Mouse (Mus musculus) forelimb bud, embryonic 11.5 days (tissue): ENCODE measurements around the gene Tgfbr3.
"Not testable (repeated sequence)": the region's sequence is repeated elsewhere in the genome, so short reads cannot be mapped to it uniquely, and the experiment has no call there.

Source experiments
- DNase-seq: peaks from one replicate; pipeline ENCODE4 v3.0.0-alpha.2; 2012; ENCODE audit warnings: low read depth, low spot score

The Tgfbr3 gene

DNA sequence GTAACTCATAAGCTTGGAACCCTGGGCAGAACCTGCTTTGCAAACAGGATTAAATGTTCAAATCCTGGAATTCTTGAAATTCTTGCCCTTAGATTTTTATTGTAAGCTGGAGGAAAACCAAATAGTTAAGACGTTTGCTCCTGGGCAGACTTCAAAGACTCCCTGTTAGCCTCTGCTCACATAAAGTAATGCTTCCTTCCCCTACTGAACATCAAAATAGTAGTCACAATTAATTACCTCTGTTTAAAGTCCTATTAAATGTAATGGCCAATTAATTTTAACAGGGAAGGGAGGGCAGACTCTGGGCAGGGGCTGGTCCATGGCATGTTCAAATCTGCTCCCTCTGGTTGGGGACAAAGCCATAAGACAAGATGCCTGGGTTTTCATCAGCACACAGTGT lies 49.2 kb downstream of the Tgfbr3 start:
- DNase-seq = peak; percentile 66

DNA sequence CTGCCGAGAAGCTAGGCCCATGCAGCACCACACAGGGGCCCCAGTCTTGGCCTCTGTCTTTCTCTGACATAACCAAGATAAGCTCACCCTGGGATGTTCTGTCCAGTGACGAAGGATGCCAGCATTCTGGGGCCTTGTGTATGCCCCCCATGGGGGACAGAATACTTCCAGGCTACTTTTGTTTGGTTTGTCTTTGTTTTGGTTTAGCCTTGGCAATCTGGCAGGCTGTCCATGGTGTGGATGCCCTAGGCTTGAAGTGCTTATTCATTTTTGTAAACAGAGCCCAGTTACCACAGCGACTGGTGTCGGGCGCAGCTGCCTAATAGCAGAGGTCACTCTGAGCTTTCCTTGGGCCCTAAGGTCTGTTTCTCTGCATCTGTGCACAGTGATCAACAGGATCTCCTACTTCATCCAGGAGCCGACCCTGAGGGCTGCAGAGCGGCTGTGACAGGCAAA lies 51.4 kb downstream of the Tgfbr3 start:
- DNase-seq = no peak

DNA sequence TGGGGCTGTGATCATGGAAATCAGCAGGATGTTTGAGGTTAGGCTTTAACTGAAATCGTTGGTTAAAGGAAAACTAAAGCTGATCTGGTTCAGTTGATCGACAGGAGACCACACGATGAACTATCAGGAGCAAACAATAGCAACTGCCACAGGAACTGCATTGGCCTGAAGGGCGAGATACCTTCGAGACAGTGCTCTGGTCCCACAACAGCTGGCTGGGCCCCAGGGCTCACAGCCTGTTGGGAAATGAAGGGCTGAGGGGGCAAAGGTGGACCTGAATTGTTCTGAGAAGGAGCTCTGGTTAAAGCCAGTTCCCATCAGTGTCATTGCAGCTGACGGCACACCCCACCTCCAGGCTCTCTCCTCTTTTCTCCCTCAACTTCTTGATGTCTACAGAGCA lies 52.5 kb downstream of the Tgfbr3 start:
- no peak for DNase-seq

DNA sequence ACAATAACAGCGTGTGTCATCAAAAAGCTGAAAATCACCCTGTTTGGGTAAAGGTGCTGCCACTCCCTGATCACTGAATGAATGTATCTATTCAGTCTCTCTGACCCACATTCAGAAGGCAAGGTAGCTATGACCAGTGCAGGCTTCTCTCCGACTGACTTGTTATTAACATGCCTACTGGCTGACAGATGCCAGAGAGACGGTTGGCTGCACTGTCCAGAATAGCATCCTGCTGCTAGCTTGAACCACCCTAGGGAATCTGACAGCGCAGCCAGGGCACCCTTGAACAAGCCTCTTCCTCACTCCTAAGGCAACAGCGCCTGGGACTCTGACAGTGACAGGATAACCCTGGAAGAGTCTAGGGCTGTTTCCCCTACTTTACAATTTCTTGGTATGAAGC lies 53.4 kb downstream of the Tgfbr3 start:
- DNase-seq = no peak

DNA sequence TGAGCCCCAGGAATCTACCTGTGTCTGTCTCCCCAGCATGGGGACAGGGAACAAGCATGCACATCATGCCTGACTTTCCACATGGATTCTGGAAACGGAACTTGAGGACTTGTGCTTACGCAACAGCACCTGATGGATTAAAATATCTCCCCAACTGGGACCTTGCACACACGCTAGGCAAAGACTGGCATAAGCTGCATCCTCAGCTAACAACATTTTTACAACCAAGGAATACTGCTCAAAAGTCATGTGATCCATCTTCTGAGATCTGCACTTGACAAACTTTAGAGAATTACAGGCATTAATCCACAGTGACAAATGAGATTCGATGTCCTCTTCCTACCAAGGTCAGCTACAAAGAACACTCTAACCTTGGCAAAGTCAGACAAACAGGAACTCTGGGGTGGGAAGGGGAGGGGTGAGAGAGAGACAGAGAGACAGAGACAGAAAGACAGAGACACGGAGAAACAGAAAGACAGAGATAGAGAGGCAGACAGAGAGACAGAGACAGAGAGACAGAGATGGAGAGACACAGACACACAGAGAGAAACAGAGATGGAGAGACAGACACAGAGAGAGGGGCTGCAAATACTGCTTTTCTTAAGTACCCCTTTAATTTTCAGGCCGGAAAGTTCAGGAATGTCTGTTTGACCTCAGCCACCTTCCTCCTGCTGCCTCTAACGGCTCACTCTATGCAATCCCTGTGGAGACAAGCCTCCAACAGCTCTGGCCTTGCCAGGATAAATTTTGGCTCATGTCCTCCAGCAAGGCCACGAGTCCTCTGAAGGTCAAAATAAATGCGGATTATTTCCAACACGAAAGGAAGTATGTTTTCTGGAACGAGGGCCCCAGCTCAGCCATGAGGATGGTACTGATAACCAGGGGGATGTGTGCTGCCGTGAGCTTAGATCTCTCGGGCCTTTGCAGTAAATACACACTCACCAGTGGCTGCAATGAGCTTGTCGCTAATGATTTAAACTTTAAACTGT lies 55.8 kb downstream of the Tgfbr3 start:
- no peak for DNase-seq

DNA sequence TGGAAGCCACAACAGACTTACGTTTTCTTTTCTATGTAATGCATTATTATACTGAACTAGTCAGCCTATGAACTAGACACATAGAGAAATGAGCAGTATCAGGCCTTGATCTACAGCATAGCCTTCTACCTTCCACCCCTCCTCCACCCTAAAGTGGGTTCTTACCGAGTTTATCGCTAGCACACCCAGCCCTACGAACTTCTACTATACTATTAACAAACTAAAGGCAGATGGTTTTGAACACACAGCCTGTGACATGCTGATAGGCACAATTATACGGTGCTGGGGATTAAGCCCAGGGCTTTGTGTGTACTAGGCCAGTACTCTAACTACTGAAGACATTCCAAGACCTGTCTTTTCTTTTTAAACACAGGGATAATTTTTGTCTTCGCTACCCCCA lies 59.2 kb downstream of the Tgfbr3 start:
- no peak for DNase-seq

DNA sequence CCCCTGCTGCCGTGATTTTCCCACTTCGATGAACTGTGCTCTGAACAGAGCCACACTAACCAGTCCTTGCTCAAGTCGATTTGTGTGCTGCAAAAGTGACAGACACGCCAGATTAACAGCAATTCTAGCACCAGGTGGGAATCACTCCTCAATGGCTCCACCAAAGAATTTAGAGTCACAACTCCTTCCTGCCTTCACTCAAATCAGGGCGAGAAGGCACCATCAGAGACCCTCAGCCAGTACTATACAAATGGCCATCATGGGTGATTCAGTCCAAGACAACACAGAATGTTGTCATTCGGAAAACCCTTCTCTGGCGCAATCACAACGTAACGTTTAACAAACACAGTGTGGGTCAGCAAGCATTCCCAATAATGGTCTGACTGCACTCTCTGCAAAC lies 60.4 kb downstream of the Tgfbr3 start:
- DNase-seq = no peak

DNA sequence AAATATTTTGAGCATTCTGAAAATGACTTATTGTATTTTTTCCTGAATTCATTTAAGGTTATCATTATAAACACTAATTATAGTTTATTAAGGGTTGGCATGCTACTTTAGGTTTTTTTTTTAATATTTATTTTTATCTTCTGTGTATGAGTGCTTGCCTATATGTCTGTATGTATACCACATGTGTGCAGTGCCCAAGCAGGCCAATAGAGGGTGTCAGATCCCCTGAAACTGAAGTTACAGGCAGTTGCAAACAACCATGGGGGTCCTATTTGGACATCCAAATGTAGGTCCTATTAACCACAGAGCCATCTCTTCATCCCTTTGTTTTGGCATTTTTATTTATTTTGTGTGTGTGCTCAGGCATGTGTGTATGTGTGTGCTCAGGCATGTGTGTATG lies 61.8 kb downstream of the Tgfbr3 start:
- DNase-seq = no peak

DNA sequence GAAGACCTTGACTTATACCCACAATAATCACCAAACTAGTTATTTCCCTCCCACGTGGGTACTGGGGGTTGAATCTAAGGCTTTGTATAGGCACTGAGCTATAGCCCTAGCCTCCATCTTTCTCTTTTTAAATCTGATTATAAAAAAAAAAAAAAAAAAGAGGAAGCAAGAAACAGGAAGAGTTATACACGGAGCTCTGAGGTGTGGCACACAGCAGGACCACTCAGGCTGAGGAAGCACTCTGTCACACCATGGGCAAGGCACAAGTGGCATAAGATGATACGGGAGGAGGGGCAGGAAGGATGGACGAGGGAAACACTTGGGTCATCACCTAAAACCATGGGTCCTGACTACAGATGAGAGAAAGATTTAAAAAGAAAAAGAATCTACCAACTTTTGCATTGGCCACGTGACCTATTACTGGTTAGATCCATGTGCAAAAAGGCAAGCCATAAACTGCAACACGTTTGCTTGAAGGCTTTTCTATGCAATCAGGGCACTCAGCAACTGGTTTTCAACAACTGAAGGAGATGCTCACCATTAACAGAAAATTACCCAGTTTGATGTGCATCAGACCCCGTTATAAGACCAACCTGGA lies 64.5 kb downstream of the Tgfbr3 start:
- no peak for DNase-seq

DNA sequence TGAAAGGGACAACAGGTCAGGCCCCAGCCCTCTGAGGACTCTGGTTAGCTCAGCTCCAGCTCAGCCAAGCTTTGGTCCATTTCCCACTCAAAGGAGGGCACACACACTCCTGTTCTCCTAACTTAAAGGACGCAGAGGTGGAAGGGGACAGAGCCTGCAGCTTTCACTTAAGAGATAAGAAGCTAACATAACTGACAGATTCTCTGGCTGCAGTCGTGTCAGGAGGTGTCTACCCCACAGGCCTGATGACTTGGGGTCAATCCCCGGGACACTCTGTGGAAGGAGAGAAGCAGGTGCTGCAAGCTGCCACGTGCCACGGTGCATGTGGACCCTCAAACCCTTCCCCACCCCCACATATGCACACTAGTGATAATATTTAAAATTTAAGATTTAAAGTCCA lies 65.3 kb downstream of the Tgfbr3 start:
- DNase-seq = no peak

DNA sequence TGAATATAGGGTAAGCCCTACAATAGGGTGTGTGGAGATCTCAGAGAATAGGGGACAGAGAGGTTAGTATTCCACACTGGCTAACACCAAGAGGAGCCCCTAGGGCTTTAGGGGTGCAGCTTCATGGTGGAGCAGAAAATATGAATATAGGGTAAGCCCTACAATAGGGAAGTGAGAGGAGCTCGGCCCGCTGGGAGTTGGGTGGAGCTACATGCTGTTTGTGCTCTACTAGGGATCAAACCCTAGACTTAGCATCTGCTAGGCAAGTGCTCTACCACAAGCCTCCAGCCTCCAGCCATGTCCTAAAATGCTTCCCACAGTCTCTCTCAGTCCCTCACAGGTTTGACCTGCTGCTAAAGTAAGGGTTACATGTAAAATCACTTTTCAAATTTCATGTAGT lies 65.9 kb downstream of the Tgfbr3 start:
- DNase-seq = not testable (repeated sequence)

DNA sequence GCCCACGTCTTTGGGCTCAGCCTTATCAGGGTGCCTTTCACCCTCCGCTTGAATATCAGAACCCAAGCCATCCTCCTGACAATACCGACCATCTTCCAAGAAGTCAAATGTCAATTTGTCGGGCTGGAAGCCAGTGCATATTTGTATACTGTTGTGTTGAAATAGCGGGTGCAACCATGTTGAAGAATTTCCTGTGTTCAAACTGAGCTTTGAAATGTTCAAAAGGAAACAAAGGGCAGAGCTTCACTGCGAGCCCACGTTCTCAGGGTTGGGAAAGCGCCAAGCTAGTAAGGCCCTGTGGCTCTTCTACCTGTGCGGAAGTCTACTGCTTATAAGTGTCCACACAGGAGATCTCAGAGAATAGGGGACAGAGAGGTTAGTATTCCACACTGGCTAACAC lies 66.4 kb downstream of the Tgfbr3 start:
- no peak for DNase-seq

DNA sequence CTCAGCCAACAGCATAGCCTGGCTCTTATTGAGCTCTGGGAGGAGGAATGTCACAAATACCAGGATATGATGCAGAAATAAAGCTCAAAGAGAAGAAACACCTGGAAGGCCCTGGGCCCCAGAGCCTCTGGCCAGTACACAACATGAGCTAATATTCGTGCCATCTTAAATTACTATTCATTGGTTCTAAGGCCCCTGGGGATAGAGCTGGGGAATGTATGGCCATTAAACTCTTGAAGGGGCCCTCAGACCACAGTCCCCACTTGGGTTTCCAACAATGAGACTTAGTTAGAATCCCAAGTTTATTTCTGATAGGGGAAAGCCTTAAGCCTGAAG lies 66.8 kb downstream of the Tgfbr3 start:
- DNase-seq = no peak

DNA sequence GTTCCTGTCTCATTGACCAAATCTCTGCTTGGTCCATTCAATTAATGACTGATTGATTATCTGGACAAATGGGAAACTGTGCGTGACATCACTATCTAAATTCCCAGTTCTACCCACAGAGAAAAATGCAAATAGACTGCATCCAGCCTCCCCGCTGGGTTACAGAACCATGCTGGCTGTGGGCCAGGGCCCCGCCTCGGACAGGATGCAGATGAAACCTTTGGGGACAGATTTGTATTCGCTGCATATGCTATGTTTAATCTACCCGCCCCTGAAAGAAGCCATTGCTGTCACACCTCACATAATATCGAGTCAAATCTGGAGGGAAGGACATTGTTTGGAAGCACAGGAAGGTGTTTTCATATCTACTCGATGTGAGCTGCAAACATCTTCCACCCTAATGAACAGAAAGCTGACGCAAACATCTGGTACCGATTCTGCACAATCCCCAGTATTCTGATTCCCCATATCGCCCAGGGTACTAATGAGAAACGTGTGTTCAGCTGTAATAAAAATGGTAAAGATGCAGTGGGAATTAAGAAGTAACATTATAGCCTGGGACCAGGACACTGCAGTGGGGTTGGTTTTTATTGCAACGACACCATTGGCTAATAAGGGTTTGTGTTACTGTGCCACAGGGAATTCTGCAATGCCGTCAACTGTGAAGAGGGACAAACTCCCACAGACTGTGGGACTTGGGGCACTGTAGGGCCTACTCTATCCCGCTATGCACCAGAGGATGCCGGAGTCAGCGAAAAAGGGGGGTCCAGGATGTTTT lies 67.3 kb downstream of the Tgfbr3 start:
- DNase-seq = peak; percentile 85

DNA sequence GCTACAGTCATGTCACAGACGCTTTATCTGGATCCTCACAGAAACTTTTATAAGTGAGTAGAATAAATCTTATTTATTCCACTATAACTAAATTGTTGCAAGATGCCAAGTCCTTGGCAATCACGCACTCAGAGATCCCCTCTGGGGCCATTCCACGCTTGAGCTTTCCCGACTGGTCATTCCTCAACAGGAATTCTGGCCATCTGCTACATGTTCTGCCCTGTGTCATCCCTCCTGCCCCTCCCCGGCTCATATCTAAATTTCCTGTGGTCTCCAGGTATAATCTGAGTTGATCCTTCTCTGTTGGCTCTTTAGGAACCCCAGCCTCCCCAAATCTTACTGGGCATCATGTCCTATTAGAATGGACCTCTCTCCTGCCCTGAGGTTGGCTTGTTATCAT lies 68.5 kb downstream of the Tgfbr3 start:
- no peak for DNase-seq

DNA sequence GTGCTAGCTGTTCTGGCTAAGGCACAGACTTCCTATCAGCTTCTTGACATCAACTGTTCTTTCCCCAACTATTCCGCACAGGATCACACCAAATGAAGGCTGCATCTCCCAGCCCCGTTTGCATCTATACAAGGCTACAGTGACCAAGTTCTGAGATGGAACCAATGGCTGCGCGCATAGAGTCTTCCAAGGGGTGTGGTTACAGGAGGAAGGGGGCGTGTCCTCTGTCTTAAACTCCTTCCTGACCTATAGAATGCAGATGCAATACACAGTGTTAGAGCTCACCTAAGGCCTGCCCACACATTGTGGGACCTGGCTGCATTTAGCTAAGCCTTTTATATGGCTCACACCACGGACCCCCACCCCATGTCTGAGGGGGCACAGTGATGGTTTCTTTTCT lies 69.5 kb downstream of the Tgfbr3 start:
- no peak for DNase-seq

DNA sequence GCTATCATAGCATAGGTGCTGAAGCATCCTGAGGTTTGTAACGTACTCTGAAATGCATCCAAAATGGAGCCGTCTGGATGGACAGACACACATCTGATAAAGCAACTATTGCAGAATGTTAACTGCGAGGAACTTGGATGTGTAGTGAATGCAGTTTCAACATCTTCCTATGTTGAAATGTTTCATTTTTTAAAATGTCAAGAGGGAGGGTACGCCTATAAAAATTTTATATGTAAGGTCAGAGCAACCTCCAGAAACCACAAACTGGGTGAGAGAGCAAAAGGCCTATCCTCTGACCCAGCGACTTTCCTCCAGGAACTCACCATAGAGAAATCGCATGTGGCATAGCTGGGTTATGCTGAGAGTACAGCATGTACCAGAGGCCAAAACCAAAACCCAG lies 70.1 kb downstream of the Tgfbr3 start:
- DNase-seq = no peak

DNA sequence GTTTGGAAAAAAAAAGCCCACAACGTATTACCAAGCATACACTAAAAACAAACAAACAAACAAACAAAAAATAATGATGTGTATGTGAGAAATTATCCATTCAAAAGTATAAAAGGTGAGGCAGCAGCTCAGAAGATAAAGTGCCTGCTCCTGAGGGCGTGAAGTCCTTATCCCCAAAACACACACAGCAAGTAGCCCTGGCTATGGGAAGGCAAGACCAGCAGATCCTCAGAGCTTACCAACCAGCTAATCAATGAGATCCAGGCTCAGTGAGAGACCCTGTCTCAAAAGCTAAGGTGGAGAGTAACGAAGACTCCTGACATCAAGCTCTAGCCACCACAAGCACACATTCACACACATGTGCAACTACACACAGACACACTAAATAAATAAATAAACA lies 70.8 kb downstream of the Tgfbr3 start:
- DNase-seq = no peak

DNA sequence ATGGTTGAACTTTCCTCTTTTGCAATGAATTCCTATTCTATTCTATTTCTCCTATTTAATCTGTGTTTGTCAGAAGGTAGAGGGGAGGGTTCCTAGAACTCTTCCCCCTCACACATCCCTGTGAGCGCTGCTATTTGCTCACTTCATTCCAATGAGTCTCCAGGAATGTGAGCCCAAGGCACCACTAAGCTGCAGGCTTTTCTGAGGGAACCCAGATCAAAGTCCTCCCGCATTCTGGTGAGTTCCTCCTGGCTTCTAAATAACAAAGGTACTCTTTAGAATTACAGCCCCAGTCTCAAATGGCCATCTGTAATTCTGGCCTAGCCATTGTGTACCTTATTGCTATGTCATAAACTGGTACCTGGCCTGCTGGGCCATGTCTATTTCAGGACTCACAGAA lies 72.3 kb downstream of the Tgfbr3 start:
- no peak for DNase-seq

DNA sequence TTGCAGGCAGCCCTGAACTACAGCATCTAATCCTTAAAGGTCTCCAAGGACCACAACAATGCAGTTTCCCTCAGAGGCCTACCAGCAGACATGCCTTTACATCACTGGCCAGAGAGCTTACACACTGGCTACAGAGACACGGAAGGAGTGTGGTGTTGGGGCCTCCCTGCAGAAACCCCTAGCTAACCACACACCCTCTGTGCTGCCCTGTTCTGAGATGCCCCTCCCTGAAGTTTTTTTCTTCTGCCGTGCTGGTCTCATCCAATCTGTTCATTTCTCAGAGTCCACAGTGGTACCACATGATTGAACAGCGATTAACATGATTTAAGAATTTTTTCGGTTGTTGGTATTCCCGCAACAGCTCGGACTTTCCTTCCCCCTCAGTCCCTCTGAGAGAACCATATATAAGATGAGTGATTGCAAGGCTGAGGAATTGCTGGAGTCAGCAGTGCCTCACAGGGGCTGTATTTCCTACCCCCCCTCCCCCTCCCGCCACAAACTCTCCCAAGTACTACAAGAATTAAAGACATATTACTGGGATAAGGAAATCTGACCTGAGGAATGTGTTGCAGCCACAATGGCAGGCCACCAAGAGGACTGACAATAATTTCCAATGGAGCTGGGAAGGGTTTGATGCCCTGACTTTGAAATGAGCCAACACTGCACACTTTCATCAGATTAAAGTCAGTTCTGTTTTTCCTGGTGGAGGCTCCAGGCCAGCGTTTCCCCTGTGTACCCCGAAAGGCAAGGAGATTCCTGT lies 75.9 kb downstream of the Tgfbr3 start:
- no peak for DNase-seq

DNA sequence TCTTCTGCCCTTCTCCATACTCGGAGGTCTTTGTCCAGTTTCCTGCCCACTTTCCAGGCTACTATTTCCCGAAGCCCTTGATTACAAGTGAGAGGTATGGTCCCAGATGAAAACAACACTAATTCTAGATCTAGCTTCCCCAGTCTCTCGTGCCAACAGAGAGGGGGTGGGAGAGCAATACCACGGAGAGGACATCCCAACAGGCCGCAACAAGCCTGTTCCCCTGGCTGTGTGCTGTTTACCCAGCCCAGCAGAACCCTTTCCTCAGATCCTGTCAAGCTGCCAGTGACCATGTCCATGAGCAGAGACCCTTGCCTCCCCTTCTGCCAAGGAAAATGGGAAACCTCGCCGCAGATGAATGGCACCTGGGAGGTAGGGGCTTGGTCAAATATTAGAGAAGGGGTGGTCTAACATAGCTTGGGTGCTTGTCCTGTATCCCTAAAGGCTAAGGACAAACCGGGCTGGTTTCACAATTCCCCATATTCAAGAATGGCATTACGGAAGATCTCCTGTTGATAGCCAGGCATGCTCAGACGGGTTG lies 77.5 kb downstream of the Tgfbr3 start:
- no peak for DNase-seq
